ENCODE assay signal across 9 mouse cellular contexts in the genomic region with DNA sequence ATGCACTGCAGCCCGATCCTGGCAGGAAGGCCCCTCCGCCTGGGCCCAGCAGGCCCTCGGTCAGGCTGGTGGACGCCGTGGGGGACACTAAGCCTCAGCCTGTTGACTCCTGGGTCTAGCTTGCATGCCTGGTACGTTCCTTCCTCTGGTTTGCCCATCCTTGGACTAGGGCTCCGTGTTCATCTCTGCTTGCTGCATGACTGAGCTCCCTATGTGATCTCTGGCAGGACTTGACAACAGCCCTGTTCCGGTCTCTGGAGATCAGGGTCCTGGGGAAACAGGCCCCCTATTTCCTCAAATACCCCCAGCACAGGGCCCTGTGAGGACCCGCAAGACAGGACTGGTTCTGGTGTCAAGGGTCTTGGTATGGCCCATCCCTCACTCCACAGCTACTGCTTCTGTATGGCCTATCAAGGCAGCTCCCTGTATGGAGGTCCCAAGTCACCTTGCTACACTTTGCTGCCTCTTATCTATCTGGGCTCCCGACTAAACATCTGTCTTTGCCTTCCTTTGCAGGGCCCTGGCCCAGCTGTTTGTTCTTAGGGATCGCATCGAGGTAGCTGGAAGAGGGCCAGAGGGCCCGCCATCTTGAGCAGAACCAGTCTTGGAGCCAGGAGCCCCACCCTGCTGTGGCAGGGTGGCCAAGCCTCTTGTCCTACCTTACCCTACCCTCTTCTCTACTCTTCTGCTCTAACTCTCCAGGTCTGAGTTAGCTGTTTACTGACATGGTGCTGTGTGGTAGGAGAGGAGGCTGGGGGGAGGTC. TPM values are rescaled to one million over a fixed set of nuclear protein-coding genes. Genes with fewer than 3 reads are reported as not detected.
A peak's percentile ranks its signal among the peaks of the same experiment; 100 is the strongest.
DNase-seq lines count a peak whose midpoint lies in the region; ATAC-seq and TF ChIP-seq lines count a peak whose summit lies in the region.
"Had no signal": no experiment of that assay in that cellular context is flagged by ENCODE, and none has a peak within 500 bp of the region (broad histone marks: within the 10 kb centered on the region; RNA-seq: fewer than 3 reads in every experiment).

No protein-coding gene starts in this region.

- H3K4me3 ChIP-seq in hindbrain, embryonic 15.5 days: no peak overlapping the region
- H3K4me3 ChIP-seq in hindbrain, embryonic 12.5 days: no peak overlapping the region
- H3K4me3 ChIP-seq in midbrain, embryonic 12.5 days: no peak overlapping the region
- H3K4me3 ChIP-seq in thymus, adult 2 months (ENCODE audit: control insufficient read depth, insufficient read depth, low read length): no peak overlapping the region
- H3K4me3 ChIP-seq: kidney, embryonic 15.5 days had no signal

- H3K9me3 ChIP-seq in hindbrain, embryonic 15.5 days: no peaks in the 10 kb centered on the region
- H3K9me3 ChIP-seq in hindbrain, embryonic 12.5 days (replicated peaks): no peaks in the 10 kb centered on the region
- H3K9me3 ChIP-seq in midbrain, embryonic 12.5 days: no peaks in the 10 kb centered on the region
- H3K9me3 ChIP-seq: kidney, embryonic 15.5 days had no signal

- no peak overlapping the region for H3K9ac ChIP-seq in hindbrain, embryonic 15.5 days
- H3K9ac ChIP-seq in hindbrain, embryonic 12.5 days: no peak overlapping the region
- H3K9ac ChIP-seq in midbrain, embryonic 12.5 days (replicated peaks): no peak overlapping the region; the same call in 1 of the 2 replicates
- H3K9ac ChIP-seq: kidney, embryonic 15.5 days had no signal

- no peak for ATAC-seq in hindbrain, embryonic 15.5 days (ENCODE audit: low FRiP score, low read depth)
- no peak for ATAC-seq in hindbrain, embryonic 12.5 days (ENCODE audit: low FRiP score)
- peak; percentile 80 for ATAC-seq in erythroid progenitor cell, adult 5-6 weeks (replicated peaks; ENCODE audit: low FRiP score, poor library complexity, severe bottlenecking)
- no peak for ATAC-seq in midbrain, embryonic 12.5 days (ENCODE audit: low FRiP score, low read depth)

- H3K36me3 ChIP-seq in hindbrain, embryonic 15.5 days: peaks cover 49% of the 10 kb centered on the region
- H3K36me3 ChIP-seq in hindbrain, embryonic 12.5 days: peaks cover 77% of the 10 kb centered on the region
- H3K36me3 ChIP-seq in midbrain, embryonic 12.5 days: peaks cover 81% of the 10 kb centered on the region
- H3K36me3 ChIP-seq in thymus, adult 2 months (ENCODE audit: control insufficient read depth, insufficient read depth, low read length): no peaks in the 10 kb centered on the region; the same call in 1 of the 2 replicates

- H3K4me1 ChIP-seq in hindbrain, embryonic 15.5 days (replicated peaks): peaks cover 32% of the 10 kb centered on the region
- H3K4me1 ChIP-seq in hindbrain, embryonic 12.5 days: peaks cover 32% of the 10 kb centered on the region
- peaks cover 33% of the 10 kb centered on the region for H3K4me1 ChIP-seq in midbrain, embryonic 12.5 days
- H3K4me1 ChIP-seq in thymus, adult 2 months (replicated peaks; ENCODE audit: control insufficient read depth, insufficient read depth, low read length): peaks cover 13% of the 10 kb centered on the region

- H3K4me2 ChIP-seq in hindbrain, embryonic 15.5 days: no peak overlapping the region
- no peak overlapping the region for H3K4me2 ChIP-seq in hindbrain, embryonic 12.5 days (replicated peaks)
- H3K4me2 ChIP-seq in midbrain, embryonic 12.5 days (replicated peaks): no peak overlapping the region
- H3K4me2 ChIP-seq: kidney, embryonic 15.5 days had no signal

- 0 out of 2 replicates have a peak overlapping the region, but pooled peaks have one; percentile 11 for H3K27ac ChIP-seq in hindbrain, embryonic 15.5 days (replicated peaks)
- no peak overlapping the region for H3K27ac ChIP-seq in hindbrain, embryonic 12.5 days
- peak overlapping the region; percentile 49 for H3K27ac ChIP-seq in midbrain, embryonic 12.5 days (replicated peaks)
- no peak overlapping the region for H3K27ac ChIP-seq in thymus, adult 2 months (ENCODE audit: control insufficient read depth, insufficient read depth, low read length)
- H3K27ac ChIP-seq: kidney, embryonic 15.5 days had no signal

- H3K27me3 ChIP-seq in hindbrain, embryonic 15.5 days: no peaks in the 10 kb centered on the region
- H3K27me3 ChIP-seq in hindbrain, embryonic 12.5 days: no peaks in the 10 kb centered on the region
- no peaks in the 10 kb centered on the region for H3K27me3 ChIP-seq in midbrain, embryonic 12.5 days
- no peaks in the 10 kb centered on the region for H3K27me3 ChIP-seq in thymus, adult 2 months (ENCODE audit: control insufficient read depth, insufficient read depth, low read length)
- H3K27me3 ChIP-seq: kidney, embryonic 15.5 days had no signal

- TF ChIP-seq CTCF in thymus, adult 2 months (IDR thresholded peaks at IDR 0.05; ENCODE audit: borderline replicate concordance, control insufficient read depth, extremely low read depth, insufficient read depth, low read length, poor library complexity): no peak

- no peak for TF ChIP-seq POLR2A in thymus, adult 2 months (IDR thresholded peaks at IDR 0.05; ENCODE audit: control insufficient read depth, extremely low read depth, insufficient read depth, low read length, poor library complexity)

- WGBS in hindbrain, embryonic 15.5 days: 82% methylated on average over 13 of the region's 13 CpGs
- 88% methylated on average over 13 of the region's 13 CpGs for WGBS in hindbrain, embryonic 12.5 days
- WGBS in midbrain, embryonic 12.5 days: 94% methylated on average over 13 of the region's 13 CpGs
- WGBS in thymus, adult 2 months: 90% methylated on average over 13 of the region's 13 CpGs

- DNase-seq in NIH3T3 (ENCODE audit: low read depth): peak; percentile 40
- DNase-seq in thymus, adult 2 months: no peak
- no peak for DNase-seq in kidney, postnatal 4 days
- DNase-seq: cerebellum, adult 11-12 months had no signal

RNA-seq across cellular contexts. Expression of a gene that starts 20.9 kb away (rescaled TPM):
- 31.0 and 31.7 TPM in 2 replicates for polyA plus RNA-seq in hindbrain, embryonic 15.5 days (2015; fragmentation: Nextera tagmentation; extraction: Ambion mirVana)
- 20.2 and 20.3 TPM in 2 replicates for polyA plus RNA-seq in hindbrain, embryonic 12.5 days (2016; fragmentation: Nextera tagmentation; extraction: Ambion mirVana)
- 117 and 217 TPM in 2 replicates for total RNA-seq in erythroid progenitor cell, adult 5-6 weeks (2015; ENCODE audit: low replicate concordance)
- 138 and 221 TPM in 2 replicates for total RNA-seq in erythroid progenitor cell, adult 5-6 weeks (2017; ENCODE audit: low replicate concordance)
- polyA plus RNA-seq in midbrain, embryonic 12.5 days (2016; fragmentation: Nextera tagmentation; extraction: Ambion mirVana): 22.5 and 23.8 TPM in 2 replicates
- 10.6 and 10.7 TPM in 2 replicates for polyA plus RNA-seq in thymus, adult 2 months (2012; rRNA removed)

RNA-seq across cellular contexts. Expression of a gene that starts 21.4 kb away (rescaled TPM):
- polyA plus RNA-seq in hindbrain, embryonic 15.5 days (2015; fragmentation: Nextera tagmentation; extraction: Ambion mirVana): 106 and 113 TPM in 2 replicates
- 58.4 and 60.3 TPM in 2 replicates for polyA plus RNA-seq in hindbrain, embryonic 12.5 days (2016; fragmentation: Nextera tagmentation; extraction: Ambion mirVana)
- 129 and 131 TPM in 2 replicates for total RNA-seq in erythroid progenitor cell, adult 5-6 weeks (2015; ENCODE audit: low replicate concordance)
- total RNA-seq in erythroid progenitor cell, adult 5-6 weeks (2017; ENCODE audit: low replicate concordance): 66.4 and 67.4 TPM in 2 replicates
- polyA plus RNA-seq in midbrain, embryonic 12.5 days (2016; fragmentation: Nextera tagmentation; extraction: Ambion mirVana): 54.9 and 60.1 TPM in 2 replicates
- 104 and 108 TPM in 2 replicates for polyA plus RNA-seq in thymus, adult 2 months (2012; rRNA removed)

RNA-seq across cellular contexts. Expression of a gene that starts 57.3 kb away (rescaled TPM):
- 78.7 and 81.3 TPM in 2 replicates for polyA plus RNA-seq in hindbrain, embryonic 15.5 days (2015; fragmentation: Nextera tagmentation; extraction: Ambion mirVana)
- polyA plus RNA-seq in hindbrain, embryonic 12.5 days (2016; fragmentation: Nextera tagmentation; extraction: Ambion mirVana): 105 and 119 TPM in 2 replicates
- total RNA-seq in erythroid progenitor cell, adult 5-6 weeks (2015; ENCODE audit: low replicate concordance): 3.2 and 8.8 TPM in 2 replicates
- total RNA-seq in erythroid progenitor cell, adult 5-6 weeks (2017; ENCODE audit: low replicate concordance): 6.2 and 22.0 TPM in 2 replicates
- 129 and 134 TPM in 2 replicates for polyA plus RNA-seq in midbrain, embryonic 12.5 days (2016; fragmentation: Nextera tagmentation; extraction: Ambion mirVana)
- polyA plus RNA-seq in thymus, adult 2 months (2012; rRNA removed): 52.3 and 56.0 TPM in 2 replicates

RNA-seq across cellular contexts. Expression of a gene that starts 57.4 kb away (rescaled TPM):
- polyA plus RNA-seq in hindbrain, embryonic 15.5 days (2015; fragmentation: Nextera tagmentation; extraction: Ambion mirVana): 92.5 and 94.0 TPM in 2 replicates
- 48.2 and 50.5 TPM in 2 replicates for polyA plus RNA-seq in hindbrain, embryonic 12.5 days (2016; fragmentation: Nextera tagmentation; extraction: Ambion mirVana)
- total RNA-seq in erythroid progenitor cell, adult 5-6 weeks (2015; ENCODE audit: low replicate concordance): 61.3 and 62.5 TPM in 2 replicates
- 47.2 and 51.9 TPM in 2 replicates for total RNA-seq in erythroid progenitor cell, adult 5-6 weeks (2017; ENCODE audit: low replicate concordance)
- 48.2 and 49.7 TPM in 2 replicates for polyA plus RNA-seq in midbrain, embryonic 12.5 days (2016; fragmentation: Nextera tagmentation; extraction: Ambion mirVana)
- 53.7 and 67.3 TPM in 2 replicates for polyA plus RNA-seq in thymus, adult 2 months (2012; rRNA removed)

Comparison
In these comparisons a context has a peak if more than half of its experiments do, and no peak if none do; other contexts are left out.
1. H3K27ac ChIP-seq: peak in hindbrain, embryonic 15.5 days (single experiment) and midbrain, embryonic 12.5 days (single experiment); none in hindbrain, embryonic 12.5 days (single experiment) and thymus, adult 2 months (single experiment).